Mouse (Mus musculus): ENCODE measurements around the gene Artn.

Artn gene

DNA sequence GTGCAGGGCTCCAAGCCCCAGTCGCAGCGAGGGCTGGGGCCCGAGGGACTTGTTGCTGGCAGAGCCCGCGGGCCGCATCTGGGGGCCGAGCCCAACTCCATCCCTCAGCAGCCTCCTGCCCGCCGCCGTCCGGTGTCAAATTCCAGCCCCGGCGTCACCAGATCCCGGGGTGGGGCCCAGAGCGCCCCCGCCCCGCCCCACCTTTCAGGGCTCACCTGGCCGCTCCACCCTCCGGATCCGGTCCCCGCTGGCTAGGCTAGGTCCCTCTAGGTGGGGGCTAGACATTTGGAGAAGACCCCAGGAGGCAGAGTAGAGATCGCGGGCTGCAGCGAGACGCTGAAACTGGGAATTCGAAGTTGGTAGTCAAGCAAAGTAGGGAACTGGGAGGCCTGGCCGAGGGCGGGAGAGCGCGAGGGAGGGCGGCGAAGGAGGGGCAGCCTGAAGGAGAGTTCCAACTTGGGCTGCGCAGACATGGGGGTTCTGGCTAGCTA is at the start of gene Artn:
Gene Artn (minus strand): TSS at position 373 of the 491 bp plus-strand sequence.
- in situ Hi-C loops (cut with MboI) = no loop called here

DNA sequence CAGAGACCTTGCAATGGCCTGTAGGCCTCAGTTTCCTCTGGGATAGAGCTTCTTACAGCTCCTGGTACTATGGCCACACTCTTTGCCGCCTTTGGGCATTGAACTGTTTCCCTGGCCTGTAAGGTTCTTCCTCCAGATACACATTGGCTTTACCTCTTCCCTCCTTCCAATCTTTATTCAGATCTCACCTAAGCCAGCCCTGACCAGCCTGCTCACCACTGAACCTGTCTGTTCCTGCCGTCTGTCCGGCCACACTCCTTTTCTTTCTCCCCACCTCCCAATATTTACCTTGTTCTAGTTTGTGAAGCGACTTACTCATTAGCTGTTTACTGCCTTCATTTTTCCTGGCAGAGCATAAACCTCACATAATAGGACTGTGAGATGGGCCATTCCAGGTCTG is 49.6 kb upstream of the Artn start:
- in situ Hi-C loops (cut with MboI) = no loop called here

DNA sequence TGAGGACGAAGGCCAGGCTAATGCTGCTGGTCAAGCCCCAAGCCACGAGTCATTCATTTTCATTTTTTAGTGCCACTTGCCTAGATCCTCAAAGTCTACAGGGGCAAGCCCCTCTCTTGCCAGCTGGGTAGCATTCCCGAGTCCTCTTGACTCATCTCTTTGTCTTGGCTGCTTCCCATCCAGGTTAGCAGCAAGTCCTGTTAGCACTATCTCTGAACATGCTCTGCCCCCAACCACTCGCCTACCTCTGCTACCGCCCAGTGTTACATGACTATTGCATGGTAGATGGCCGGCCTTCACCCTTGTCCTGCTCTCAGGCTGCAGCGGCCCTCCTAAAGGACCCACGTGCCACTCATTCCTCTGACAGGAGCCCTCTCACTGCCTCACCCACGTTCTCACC is 48.7 kb upstream of the Artn start:
- in situ Hi-C loops (cut with MboI) = no loop called here

DNA sequence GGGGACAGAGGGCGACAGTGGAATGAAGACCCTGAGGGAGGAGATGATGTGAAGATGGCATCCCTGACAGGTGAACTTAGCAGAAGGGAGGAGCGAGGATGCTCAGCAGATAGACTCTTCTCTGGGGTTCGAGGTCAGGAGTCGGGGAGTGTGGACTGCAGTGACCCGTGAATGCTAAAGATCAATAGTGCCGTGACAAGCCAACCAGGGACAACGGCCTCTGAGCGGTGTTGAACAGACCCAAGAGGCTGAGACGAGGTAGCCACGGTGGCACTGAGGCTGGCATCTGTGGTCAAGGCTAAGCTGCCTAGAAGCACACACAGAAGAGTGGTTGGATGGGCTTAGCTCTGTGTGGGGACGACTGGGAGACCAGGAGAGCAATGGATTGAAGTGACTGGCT is 48.3 kb upstream of the Artn start:
- in situ Hi-C loops (cut with MboI) = no loop called here

DNA sequence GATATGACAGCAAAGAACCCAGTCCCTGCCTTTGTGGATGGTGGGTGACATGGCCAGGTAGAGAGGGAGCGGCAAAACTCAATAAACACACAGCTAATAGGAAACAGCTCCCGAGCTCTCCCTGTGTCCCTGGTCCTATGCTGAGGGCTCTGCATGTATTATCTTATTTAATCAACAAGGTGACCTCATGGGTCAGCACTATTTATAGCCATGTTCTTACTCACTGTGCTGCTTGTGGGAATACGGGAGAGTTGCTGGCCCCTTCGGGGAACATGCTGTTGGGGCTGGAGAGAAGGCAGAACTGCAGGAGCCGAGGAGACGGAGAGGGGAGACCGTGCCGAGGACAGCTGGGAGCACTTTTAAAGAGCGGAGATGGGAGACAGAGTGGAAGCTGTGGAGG is 47.8 kb upstream of the Artn start:
- in situ Hi-C loops (cut with MboI) = no loop called here

DNA sequence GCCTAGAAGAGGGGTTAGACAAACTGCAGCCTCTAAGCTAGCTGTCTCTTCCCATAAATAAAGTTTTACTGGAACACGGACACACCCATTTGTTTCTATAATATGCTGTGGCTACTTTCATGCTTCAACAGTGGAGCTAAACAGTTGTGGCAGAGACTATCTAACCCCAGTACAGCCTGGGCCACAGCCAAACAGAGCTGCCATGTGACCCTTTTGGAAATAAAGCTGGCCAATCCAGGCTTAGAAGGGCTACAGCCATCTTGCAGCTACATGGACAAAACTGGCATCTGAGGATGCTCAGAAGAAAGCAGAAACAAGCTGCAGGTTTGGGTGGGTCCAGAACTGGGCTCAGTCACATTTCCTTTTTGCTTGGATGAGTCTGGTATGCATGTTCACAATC is 46.3 kb upstream of the Artn start:
- in situ Hi-C loops (cut with MboI) = no loop called here

DNA sequence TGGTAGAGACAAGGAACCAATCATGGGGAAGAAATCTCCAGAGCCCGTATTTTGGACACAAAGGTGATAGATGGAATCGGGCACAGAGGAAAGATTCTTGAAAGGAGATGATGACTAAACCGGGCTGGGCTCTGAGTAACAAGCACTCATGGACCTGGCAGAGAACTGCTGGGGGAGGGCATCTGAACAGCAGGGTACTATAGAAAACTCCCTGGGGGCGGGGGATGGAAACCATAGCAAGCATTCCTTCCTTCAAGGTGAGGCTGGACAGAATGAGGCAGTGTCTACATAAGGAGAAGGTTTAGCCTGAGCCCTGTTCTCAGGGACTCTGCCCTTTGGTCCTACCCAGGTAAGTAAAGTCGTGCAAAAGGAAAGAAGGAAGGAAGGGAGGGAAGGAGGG is 45.2 kb upstream of the Artn start:
- in situ Hi-C loops (cut with MboI) = no loop called here

DNA sequence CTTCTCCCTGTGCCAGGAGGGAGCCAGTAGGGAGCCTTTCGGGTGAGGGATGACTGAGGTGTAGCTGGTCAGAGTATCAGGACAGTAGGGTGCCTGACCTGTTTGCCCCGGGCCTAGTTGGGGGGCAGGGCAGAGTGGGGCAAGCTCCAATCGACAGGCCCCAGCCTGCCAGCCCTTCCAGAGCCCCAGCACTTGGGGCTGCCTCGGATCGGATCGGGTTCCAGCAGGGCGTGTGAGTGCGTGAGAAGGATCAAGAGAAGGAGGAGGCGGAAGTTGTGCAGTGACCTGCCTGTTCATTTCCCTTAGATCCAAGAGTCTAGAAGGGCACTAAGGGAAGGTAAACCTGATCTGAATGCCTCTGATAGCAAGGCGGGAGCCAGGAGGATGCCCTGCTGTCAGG is 43.4 kb upstream of the Artn start:
- in situ Hi-C loops (cut with MboI) = no loop called here

DNA sequence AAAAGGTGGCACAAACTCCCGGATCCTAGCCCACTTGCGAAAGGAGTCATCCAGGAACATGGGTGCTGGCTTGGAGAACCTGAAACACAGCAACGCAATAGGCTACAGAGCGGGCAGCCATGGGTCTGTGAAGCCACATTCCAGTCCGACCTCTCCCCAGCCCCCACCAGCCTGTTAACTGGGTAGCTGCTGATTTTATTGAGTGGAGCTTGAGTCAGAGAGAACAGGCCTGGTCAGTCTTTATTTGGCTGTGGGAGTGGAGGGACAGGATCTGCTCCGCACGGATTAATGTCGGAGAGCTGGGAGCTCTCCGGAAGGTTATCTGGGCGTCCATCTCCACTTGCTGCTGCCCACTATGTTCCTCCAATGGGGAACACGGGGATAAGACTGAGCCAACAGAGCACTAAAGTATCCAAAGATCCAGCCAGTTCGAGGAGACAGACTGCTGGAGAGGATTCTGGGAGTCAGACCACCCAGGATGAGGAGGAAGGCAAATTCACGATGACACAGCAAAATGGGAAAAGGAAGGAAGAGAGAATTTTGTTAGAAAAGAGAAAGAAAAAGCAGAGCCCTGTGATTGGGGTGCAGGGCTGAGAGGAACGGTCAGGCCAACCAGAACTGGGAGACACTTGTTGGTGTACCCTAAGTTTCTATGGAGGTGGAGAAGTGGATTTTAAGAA is 34.9 kb upstream of the Artn start:
- in situ Hi-C loops (cut with MboI) = no loop called here

DNA sequence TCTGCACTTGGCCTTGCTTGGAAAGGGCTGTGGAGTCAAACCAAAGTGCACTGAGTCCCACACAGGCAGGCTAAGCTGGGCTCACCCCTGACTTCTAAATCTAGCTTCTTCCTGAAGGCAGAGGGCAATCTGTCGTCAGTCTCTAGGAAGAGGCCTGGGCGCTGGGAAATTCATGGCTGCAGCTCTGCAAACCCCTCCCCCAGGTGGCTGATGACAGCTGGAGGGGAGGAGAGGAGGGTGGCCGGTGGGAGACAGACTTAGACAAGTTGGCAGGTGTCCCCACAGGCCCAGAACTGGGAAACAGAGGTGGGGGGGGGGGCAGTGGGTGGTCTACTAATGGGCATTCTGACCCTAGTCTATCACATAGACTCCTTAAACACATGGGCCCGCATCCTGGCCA is 27.9 kb upstream of the Artn start:
- in situ Hi-C loops (cut with MboI) = no loop called here

DNA sequence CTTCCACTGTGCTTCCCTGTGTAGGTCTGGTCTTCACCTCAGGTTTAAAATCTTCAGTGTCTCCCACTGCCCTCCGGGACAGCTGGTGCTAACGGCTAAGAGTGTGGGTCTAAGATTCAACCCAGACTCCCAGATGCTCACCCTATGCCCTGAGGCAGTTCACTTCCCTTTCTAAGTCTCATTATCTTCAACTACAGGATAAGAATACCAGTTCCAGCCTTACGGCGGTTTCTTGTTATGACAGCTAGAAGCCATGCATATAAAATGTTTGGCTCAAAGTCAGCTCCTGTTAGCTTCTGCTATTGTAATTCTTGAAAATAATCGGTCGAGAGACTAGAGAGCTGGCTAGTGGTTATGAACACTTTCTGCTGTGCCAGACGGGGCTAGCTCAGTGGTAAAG is 17.9 kb upstream of the Artn start:
- in situ Hi-C loops (cut with MboI) = no loop called here

DNA sequence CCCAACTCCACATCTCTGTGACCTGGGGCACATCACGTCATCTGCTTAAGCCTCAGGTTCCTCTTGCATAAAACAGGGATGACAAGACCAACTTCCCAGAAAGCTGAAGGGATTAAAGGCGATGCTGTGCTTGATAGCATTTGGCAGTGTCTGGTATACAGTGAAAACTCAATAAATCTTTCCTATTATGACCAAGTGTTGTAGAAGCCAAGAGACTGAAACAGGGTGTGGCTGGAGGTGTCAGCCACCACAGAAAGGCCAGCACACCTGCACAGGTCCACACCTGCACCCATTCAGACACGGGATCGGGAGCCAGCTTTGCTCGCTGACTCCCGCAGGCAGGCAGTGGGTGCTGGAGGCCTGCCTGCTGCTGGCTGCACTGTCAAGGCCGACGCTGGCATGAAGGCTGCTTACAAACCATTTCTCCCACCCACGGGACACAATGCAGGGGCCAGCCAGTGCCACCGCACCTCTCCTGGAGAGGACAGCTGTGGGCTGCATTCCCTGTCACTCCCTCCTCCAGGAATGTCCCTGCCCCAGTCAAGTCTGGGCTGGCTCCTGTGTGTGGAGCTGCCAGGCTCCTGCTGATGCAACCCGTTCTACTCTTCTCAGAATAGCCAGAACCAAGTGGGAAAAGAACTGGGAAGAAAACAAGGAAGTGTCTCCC is 17.2 kb upstream of the Artn start:
- in situ Hi-C loops (cut with MboI) = no loop called here

DNA sequence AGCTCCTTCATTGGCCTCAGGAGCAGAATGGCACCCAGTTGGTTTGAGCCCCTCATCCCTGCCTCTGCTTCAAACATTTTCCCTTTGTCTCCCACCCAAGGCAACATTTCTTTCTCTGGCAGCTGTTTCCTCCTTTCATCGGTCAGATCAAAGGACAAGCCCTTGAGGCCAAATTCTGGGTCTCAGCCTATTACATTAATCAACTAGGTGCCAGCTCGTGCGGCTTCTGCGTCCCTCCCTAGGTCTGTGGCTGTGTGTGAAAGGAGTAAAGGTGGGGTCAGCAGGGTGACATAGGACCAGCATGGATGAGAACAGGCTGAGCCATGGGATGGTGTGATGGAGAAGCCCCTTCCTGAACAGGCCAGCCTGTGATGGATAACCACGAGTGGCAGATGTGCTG is 13.8 kb upstream of the Artn start:
- in situ Hi-C loops (cut with MboI) = no loop called here

DNA sequence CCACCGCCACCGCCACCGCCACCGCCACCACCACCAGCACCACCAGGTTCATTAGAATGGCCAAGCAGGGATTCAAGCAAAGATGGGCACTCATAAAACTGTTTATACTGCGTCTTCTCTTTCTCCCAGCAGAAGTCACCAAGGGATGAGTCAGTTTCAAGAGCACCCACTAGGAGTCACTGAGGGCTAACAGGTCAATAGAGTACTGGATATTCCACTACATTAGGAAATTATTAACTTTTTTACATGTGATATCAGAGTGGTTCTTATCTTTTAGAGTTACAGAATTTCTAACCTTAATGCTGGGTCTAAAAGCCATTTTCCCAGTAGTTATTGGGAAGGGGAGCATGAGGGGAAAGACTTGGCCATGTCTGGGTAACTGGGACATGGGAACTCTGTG is 7.4 kb upstream of the Artn start:
- in situ Hi-C loops (cut with MboI) = no loop called here

DNA sequence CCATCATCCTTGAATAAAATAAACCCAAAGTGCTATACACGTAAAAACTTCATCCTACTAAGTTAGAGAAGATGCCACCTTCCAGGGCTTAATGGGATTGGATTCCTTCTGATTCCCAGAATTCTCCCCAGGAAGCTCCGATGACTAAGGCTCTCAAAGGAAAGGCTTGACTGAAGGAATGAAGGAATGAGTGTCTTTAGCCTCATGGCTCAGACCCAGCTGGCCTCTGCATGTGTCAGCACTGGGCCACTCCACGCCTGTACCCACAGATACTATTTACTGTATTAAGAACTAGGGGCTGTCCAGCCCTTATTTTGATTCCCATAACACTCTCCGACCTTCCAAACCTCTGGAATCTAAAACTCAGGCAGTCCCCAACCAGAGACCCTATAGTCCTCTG is 4.5 kb upstream of the Artn start:
- in situ Hi-C loops (cut with MboI) = no loop called here

DNA sequence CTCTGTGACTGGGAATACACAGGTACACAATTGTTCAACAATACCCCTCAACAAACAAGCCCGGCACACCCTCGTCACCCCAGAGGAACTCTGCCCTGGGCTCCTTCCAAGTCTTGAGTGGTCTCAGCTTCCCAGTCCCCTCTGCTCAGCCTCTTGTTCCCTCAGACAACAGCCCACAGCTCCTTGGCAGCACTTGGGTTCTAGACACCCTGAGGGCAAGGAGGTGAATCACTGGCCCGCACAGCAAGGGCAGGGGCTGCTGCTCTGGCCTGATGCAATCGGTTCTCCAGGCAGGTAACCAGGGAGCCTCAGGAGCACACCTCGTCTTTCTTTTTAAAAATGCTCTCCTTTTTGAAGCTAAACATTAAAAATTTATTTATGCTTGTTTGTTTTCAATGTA is 3.7 kb upstream of the Artn start:
- in situ Hi-C loops (cut with MboI) = no loop called here

DNA sequence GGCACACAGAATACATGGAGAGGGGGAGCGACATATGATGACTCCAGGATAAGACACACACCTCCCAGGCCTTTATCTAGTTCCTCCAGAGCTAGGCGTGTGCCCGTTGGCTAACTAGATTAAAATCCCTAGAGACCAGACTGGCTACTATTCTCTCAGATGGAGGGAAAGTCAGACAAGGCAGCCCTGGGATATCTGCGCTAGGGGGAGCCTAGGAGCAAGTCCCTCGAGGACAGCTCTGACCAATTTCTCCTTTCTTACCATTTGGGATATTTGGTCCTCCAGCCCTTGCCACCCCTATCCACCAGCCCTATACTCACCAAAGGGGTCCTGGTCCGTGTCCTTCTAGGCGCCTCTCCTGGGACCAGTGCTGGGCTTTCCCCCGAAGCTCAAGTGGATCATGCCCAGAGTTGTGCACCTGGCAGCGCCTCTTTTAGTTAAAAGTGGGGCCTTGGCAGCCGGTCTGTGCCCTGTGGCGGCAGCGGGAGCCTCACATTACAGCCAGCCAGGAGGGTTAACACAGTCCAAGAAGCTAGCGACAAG is 793 bp downstream of the Artn start:
- in situ Hi-C loops (cut with MboI) = no loop called here

DNA sequence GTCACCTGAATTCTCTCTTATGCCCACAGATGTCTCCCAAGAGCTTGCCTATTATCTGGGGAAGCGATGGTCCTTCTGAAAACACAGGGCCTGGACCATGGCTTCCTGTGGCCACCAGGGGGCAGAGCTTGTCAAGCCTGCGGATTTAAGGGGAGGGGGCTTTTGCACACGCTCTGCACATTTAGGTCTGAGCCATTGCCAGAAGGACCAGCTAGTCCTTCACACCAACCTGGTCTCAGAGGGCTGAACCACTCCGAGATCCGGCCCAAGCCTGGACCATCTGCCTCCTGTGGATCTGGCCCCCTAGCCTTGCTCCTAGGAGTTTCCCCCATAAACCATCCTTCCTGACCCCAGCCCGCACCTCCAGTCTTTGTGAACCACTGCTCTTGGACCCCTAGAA is 1.3 kb downstream of the Artn start:
- in situ Hi-C loops (cut with MboI) = no loop called here

DNA sequence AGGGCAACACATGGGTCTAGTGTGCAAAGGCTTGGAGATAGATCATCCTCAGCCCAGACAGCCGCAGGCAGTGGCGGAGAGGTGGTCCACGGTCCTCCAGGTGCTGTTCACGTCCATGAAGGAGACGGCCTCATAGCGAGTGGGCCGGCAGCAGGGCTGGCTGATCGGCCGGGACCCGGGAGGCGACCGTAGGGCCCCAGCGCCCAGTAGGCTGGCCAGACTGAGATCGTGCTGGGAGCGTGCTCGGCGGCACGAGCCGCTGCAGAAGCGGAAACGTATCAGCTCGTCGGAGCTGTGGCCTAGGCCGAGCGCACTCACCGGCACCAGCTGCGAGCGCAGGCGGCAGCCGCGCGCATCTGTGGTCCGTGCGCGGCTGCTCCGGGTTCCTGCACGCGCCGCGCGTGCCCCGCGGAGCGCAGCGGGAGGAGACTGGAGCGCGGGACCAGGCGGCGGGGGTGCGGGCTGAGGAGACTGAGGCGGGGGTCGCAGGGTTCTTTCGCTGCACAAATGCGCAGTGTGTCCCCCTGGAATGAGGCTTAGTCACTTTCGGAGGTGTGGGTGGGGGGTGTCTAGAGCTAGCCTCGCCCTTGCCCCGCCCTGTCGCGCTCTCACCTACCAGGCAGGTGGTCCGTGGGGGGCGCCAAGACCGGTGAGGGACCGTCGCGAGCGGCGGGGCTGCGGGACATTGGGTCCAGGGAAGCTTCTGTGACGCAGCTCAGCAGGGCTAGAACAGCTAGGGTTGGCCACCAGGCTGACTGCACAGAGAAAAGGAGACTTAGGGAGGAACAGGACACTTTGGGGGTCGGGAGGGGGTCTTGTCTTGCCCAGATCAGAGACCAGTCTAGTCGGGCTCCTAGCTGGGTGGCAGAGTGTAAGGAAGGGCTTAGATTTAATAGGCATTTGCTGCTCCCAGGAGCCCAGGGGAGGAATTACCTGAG is 2.7 kb downstream of the Artn start:
- in situ Hi-C loops (cut with MboI) = no loop called here

DNA sequence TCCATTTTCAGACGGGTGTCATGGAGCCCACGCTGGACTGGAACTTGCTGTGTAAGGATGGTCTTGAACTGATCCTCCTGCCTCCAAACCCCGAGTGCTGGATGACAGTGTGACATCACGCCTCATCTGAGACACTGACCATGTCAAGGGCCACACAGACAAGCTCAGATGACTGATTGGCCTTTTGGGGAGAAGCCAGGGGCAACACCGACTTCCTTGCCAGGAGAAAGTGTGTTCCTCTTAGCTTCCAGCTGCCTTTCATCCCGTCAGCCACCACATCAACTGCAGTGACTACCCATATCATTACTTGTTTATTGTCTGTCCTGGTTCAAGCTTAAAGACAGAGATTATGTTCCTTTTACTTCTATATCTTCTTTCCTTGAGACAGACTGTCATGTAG is 4.6 kb downstream of the Artn start:
- in situ Hi-C loops (cut with MboI) = no loop called here

DNA sequence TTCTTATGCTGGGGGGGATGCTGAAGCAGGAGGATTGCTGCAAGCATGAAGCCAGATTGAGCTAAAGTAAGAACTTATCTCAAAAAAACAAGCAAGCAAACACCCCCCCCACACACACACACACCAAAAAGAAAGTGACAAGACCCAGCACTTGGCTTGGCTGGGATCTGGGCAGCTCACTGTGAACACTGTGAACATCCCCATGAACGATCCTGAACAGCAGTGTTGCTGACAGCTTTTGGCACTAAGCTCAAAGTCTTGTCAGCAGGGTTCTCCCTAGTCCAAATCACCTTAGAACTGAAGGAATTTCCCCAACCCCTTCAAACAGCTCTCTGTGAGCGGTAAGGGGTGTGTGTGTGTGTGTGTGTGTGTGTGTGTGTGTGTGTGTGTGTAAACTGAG is 6.1 kb downstream of the Artn start:
- in situ Hi-C loops (cut with MboI) = no loop called here

DNA sequence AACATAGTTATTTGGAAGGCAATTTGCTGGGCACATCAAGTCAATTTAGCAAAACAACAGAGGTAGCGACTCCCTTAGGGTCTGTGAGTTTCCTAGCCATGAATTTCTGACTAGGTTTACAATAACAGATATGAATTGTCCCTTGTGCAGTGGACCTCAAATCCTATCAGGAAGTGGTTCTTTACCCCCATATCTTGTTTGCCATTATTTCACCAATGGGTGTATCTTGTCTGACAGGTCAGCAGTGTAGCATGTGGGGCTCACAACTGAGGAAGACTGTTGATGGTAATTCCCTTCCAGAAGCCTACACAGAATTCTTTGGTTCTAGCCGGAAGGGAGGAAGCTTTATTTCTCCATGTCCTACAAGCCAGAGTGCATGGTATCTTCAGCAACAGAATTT is 8.2 kb downstream of the Artn start:
- in situ Hi-C loops (cut with MboI) = no loop called here

DNA sequence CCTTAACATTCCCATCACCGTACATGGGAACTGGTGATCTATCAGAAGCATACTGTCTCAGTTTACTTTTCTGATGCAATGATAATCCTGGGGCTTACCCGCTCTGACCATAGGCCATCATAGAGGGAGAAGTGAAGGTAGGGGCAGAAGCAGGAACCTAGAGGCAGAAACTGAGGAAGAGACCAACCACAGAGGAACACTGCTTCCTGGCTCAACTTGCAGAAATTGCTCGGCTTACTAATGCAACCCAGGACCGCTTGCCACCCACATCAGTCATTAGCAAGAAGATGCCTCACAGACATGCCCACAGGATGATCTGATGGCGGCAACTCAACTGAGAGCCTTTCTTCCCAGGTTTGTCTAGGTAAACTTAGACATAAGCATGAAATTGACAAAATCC is 10.8 kb downstream of the Artn start:
- in situ Hi-C loops (cut with MboI) = no loop called here

Measured in mature B cell (primary cell).